31 mouse cellular contexts compared by ENCODE assay signal in genomic region chr9:70731079-70731478, GRCm38 (mm10). TPM values are rescaled to one million over a fixed set of nuclear protein-coding genes. Genes with fewer than 3 reads are reported as not detected.
DNase-seq lines count a peak whose midpoint lies in the region; ATAC-seq and TF ChIP-seq lines count a peak whose summit lies in the region.
"Had no signal": no experiment of that assay in that cellular context is flagged by ENCODE, and none has a peak within 500 bp of the region (broad histone marks: within the 10 kb centered on the region; RNA-seq: fewer than 3 reads in every experiment).

No protein-coding gene starts in this region.

- DNase-seq in 3134 (ENCODE audit: extremely low read depth, insufficient read length, low spot score) (peak; percentile 9), 416B (ENCODE audit: low read depth) (peak; percentile 72)
- DNase-seq in lung, adult 18-20 months, result no peak
- no peak for DNase-seq in right cerebral cortex, adult 2 months (ENCODE audit: low spot score in 2 of 2)
- no peak for DNase-seq in cerebellum, postnatal 10 days
- DNase-seq: adrenal gland, adult 8-10 months; cerebellum, adult 8-10 months; gastrocnemius, postnatal 10 days; heart, adult 11 months; heart, postnatal 10 days; kidney, adult 11 months; kidney, postnatal 36 days; left cerebral cortex, postnatal 4 days; liver, postnatal 0 days; right cerebral cortex, adult 18-20 months; right cerebral cortex, postnatal 4 days; thymus, adult 2 months; thymus, postnatal 36 days had no signal

- peaks cover 34% of the 10 kb centered on the region for H3K4me1 ChIP-seq in bone marrow macrophage, adult 2 months (ENCODE audit: control insufficient read depth, insufficient read depth, low read length)
- H3K4me1 ChIP-seq: neural tube, embryonic 12.5 days had no signal

- peak overlapping the region; percentile 63 for H3K27ac ChIP-seq in bone marrow macrophage, adult 2 months (ENCODE audit: insufficient read depth, low read depth, low read length)
- H3K27ac ChIP-seq: hindbrain, embryonic 10.5 days; hindbrain, embryonic 15.5 days; kidney, embryonic 15.5 days; neural tube, embryonic 12.5 days had no signal

- no peak overlapping the region for H3K4me3 ChIP-seq in bone marrow macrophage, adult 2 months (ENCODE audit: insufficient read depth, low read length)
- H3K4me3 ChIP-seq: erythroblast, embryonic 14.5 days; heart, embryonic 12.5 days; hindbrain, embryonic 10.5 days; hindbrain, embryonic 15.5 days; kidney, embryonic 15.5 days; liver, embryonic 12.5 days; neural tube, embryonic 12.5 days had no signal

- 0 out of 2 replicates have a peak, but pooled peaks have one; percentile 37 for ATAC-seq in megakaryocyte progenitor cell, adult 5-6 weeks (replicated peaks; ENCODE audit: poor library complexity)
- ATAC-seq: forebrain, embryonic 16.5 days; inflammation-experienced regulatory T-cells, adult 6 months; liver, embryonic 12.5 days; liver, postnatal 0 days; lung, postnatal 0 days; midbrain, embryonic 16.5 days had no signal

- no peak for TF ChIP-seq POLR2A in bone marrow macrophage, adult 2 months (IDR thresholded peaks at IDR 0.05; ENCODE audit: borderline replicate concordance, low read depth, low read length)

- no peak for TF ChIP-seq CTCF in bone marrow macrophage, adult 2 months (IDR thresholded peaks at IDR 0.05; ENCODE audit: low read depth, low read length)

RNA-seq across cellular contexts. Expression of gene Adam10, which starts 52.3 kb away (rescaled TPM):
- 69.3 and 78.6 TPM in 2 replicates for polyA plus RNA-seq in bone marrow macrophage, adult 2 months (2012; ENCODE audit: insufficient read depth, insufficient read length, missing spikeins)
- 105 and 107 TPM in 2 replicates for total RNA-seq in megakaryocyte progenitor cell, adult 5-6 weeks (2015)
- 42.0 and 51.7 TPM in 2 replicates for total RNA-seq in megakaryocyte progenitor cell, adult 5-6 weeks (2017)

Comparison
In these comparisons a context has a peak if more than half of its experiments do, and no peak if none do; other contexts are left out.
1. DNase-seq: peak in 3134 (single experiment) and 416B (single experiment); none in lung, adult 18-20 months (0 of 2), right cerebral cortex, adult 2 months (0 of 2) and cerebellum, postnatal 10 days (0 of 2).